Mouse (Mus musculus) lung, postnatal 0 days (tissue): ENCODE results near the gene Hoxa5.

Source experiments
- CTCF ChIP-seq: IDR thresholded peaks from 2 replicates; pipeline ENCODE4 v1.5.1; 2016; ENCODE audit warnings: antibody characterized with exemption, mild to moderate bottlenecking
- EP300 ChIP-seq: IDR thresholded peaks from 2 replicates; pipeline ENCODE4 v1.6.1; 2016; ENCODE audit warnings: antibody characterized with exemption, mild to moderate bottlenecking, control low read depth

DNA sequence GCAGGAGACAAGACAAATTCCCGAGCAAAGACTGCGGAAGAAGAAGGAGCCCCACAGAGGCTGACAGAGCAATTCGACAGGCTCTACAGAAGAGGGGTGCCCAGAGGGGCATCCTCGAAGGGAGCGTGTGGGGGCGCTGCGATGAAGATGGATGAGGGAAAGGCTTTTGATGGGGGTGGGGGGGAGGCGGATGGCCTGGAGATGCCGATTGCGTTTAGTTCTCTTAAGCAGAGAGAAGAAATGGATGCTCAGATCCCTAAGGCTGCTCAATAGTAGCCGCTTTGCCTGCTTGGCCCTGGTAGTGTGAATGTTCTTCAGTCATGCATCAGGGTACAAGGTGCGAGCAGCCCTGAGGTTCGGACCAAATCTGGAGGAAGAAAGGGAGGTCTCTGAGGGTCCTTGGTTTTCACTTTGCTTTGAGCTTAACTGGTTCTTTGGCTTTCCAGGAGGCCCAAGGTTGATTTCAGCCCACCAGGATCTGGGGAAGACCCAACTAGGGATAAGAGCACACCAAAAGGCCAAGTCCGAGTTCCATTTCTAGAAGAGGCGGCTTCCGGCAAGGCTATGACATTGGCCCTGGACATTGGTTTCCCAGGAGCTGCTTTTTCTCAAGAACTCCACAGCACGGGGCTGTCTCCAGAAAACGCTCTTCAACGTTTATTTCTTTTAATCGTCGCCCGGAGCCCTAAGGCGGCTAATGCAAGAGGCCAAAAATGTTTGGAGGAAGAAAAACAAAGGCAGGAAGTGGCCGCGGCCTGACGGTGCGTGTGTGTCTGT, 44.4 kb upstream of the Hoxa5 start:
- TF ChIP-seq CTCF, result no peak
- no peak for TF ChIP-seq EP300
